Mouse (Mus musculus): ENCODE data around the gene Tnrc6a.

DNA sequence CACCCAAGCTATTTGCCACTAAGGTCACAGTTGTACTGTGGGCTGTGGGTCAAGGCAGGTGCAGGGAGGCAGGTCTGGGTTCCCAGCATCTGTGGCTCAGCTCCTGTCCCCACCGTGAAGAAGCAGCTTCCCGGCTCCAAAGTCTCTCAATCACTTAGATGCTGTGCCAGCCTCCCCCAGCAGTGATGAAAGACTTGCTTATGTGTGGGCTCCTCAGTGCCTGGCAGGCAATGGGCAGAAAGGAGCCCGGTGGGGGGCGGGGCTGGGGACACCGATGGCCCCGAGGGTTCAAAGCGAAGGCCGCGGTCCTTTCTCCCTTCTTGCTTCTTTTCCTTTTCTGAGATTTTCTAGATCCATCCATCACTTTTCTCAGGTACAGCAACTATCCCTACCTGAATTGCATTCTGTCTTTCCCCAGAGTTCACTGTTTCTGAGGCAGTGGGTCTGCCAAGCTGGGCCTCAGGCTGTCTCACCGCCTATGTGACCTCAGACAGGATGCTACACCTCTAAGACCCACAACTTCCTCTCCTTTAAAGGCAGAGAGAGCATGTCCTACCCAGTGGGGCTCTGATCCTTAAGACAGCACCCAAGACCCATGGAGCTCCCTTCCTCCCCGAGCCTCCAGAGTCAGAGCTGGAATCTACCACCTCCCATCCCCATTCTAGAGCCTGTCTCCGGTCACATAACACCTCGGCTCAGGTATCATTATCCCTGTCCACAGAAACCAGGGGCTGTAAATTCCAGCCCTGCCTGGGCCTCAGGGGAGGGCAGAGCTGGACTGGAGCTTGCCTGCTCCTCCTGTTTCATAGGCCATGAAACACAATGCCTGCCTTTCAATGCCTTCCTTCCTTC lies 96.3 kb downstream of the Tnrc6a start:
- no peak for TF ChIP-seq ZC3H11A (IDR thresholded peaks at IDR 0.05; ENCODE audit: low read depth, low read length)
- TF ChIP-seq E2F4 (IDR thresholded peaks at IDR 0.05; ENCODE audit: borderline replicate concordance, low read depth, low read length): no peak
- TF ChIP-seq KAT2A (conservative IDR thresholded peaks at IDR 0.05; ENCODE audit: low read depth, low read length): no peak
- no peak for TF ChIP-seq EP300 (IDR thresholded peaks at IDR 0.05; ENCODE audit: low read depth in 1 of 2, low read length in 2 of 2)
- TF ChIP-seq POLR2AphosphoS2 (IDR thresholded peaks at IDR 0.05; ENCODE audit: low read length): no peak
- no peak for TF ChIP-seq CTCF (IDR thresholded peaks at IDR 0.05 in 2 of 3, conservative IDR thresholded peaks at IDR 0.05 in 1 of 3; ENCODE audit: control insufficient read depth in 1 of 3, insufficient read depth in 1 of 3, low read depth in 2 of 3, low read length in 3 of 3, poor library complexity in 1 of 3, severe bottlenecking in 1 of 3)
- no peak for TF ChIP-seq MXI1 (IDR thresholded peaks at IDR 0.05; ENCODE audit: low read depth, low read length)
- no peak for TF ChIP-seq MEF2A (IDR thresholded peaks at IDR 0.05; ENCODE audit: extremely low read depth, insufficient replicate concordance, low read depth, low read length, poor library complexity, severe bottlenecking)
- no peak for TF ChIP-seq USF1 (IDR thresholded peaks at IDR 0.05; ENCODE audit: low read depth, low read length)
- no peak for TF ChIP-seq POLR2A (IDR thresholded peaks at IDR 0.05; ENCODE audit: control insufficient read depth in 1 of 2, insufficient read depth in 1 of 2, low read depth in 1 of 2, low read length in 2 of 2, poor library complexity in 1 of 2)
- no peak for TF ChIP-seq TBP (IDR thresholded peaks at IDR 0.05; ENCODE audit: low read depth, low read length)
- TF ChIP-seq MAFK (IDR thresholded peaks at IDR 0.05; ENCODE audit: borderline replicate concordance, low read depth, low read length): no peak

Data from MEL (cell line).